Mouse (Mus musculus): ENCODE data around the gene Pdcd11. TPM values are rescaled to one million over a fixed set of nuclear protein-coding genes. Genes with fewer than 3 reads are reported as not detected.

The Pdcd11 gene
- polyA plus RNA-seq, 1 experiment from 2014 or later, result 5.7 TPM

- peaks cover 15% of the 10 kb centered on the region for H3K36me3 ChIP-seq
- H3K9ac ChIP-seq, result peak within 1 kb of the TSS; percentile 94
- peak within 1 kb of the TSS; percentile 77 for H3K4me2 ChIP-seq
- H3K9me3 ChIP-seq, result no peaks in the 10 kb centered on the region
- WGBS, result 11% methylated on average over 49 of the region's 49 CpGs
- peak within 1 kb of the TSS; percentile 99 for H3K4me3 ChIP-seq
- no peaks in the 10 kb centered on the region for H3K27me3 ChIP-seq
- peaks cover 16% of the 10 kb centered on the region for H3K4me1 ChIP-seq (replicated peaks)
- peak; percentile 82 for ATAC-seq (ENCODE audit: low read depth)
- H3K27ac ChIP-seq (replicated peaks), result peak within 1 kb of the TSS; percentile 93
These were observed 23.3 kb upstream of the Pdcd11 start, which contains the start of gene Taf5 for GRCm38 (mm10) chr19:47067096-47067882. Gene Taf5, plus strand, starts transcription at chr19:47067746.

- H3K9me3 ChIP-seq, result no peaks in the 10 kb centered on the region
- H3K27me3 ChIP-seq, result no peaks in the 10 kb centered on the region
- peak overlapping the region; percentile 94 for H3K9ac ChIP-seq
- peak overlapping the region; percentile 77 for H3K4me2 ChIP-seq
- peak; percentile 93 for ATAC-seq (ENCODE audit: low read depth)
- peaks cover 16% of the 10 kb centered on the region for H3K4me1 ChIP-seq (replicated peaks)
- WGBS, result under 1% methylated on average over 72 of the region's 72 CpGs
- H3K27ac ChIP-seq (replicated peaks), result peak overlapping the region; percentile 93
- peaks cover 23% of the 10 kb centered on the region for H3K36me3 ChIP-seq
- peak overlapping the region; percentile 99 for H3K4me3 ChIP-seq
These were observed 22.5 kb upstream of the Pdcd11 start for GRCm38 (mm10) chr19:47067924-47068611.

- 90% methylated on average over 3 of the region's 3 CpGs for WGBS
- ATAC-seq (ENCODE audit: low read depth), result no peak
These were observed 2.3 kb upstream of the Pdcd11 start for GRCm38 (mm10) chr19:47088226-47088625.

GRCm38 (mm10) chr19:47089718-47090525, 646 bp upstream of the Pdcd11 start:
- 2% methylated on average over 36 of the region's 36 CpGs for WGBS
- no peaks in the 10 kb centered on the region for H3K27me3 ChIP-seq
- peak overlapping the region; percentile 97 for H3K9ac ChIP-seq
- peak; percentile 72 for ATAC-seq (ENCODE audit: low read depth)
- peaks cover 38% of the 10 kb centered on the region for H3K36me3 ChIP-seq
- H3K4me3 ChIP-seq, result peak overlapping the region; percentile 90
- H3K27ac ChIP-seq (replicated peaks), result peak overlapping the region; percentile 91
- no peaks in the 10 kb centered on the region for H3K9me3 ChIP-seq
- H3K4me1 ChIP-seq (replicated peaks), result peaks cover 23% of the 10 kb centered on the region
- peak overlapping the region; percentile 94 for H3K4me2 ChIP-seq

More at GRCm38 (mm10) chr19:47088226-47088625, 2.3 kb upstream of the Pdcd11 start:
- Histone ChIP-seq H3K36me3 (peaks cover 40% of the 10 kb centered on the region), H3K27me3 (no peaks in the 10 kb centered on the region), H3K4me2 (no peak overlapping the region), H3K4me3 (no peak overlapping the region), H3K27ac (replicated peaks) (no peak overlapping the region), H3K4me1 (replicated peaks) (peaks cover 23% of the 10 kb centered on the region), H3K9ac (no peak overlapping the region), H3K9me3 (no peaks in the 10 kb centered on the region)

- Histone ChIP-seq H3K36me3 (peaks cover 99% of the 10 kb centered on the region), H3K27me3 (no peaks in the 10 kb centered on the region), H3K4me3 (no peak overlapping the region), H3K9me3 (no peaks in the 10 kb centered on the region), H3K9ac (no peak overlapping the region), H3K27ac (replicated peaks) (no peak overlapping the region), H3K4me1 (replicated peaks) (no peaks in the 10 kb centered on the region), H3K4me2 (no peak overlapping the region)
- ATAC-seq (ENCODE audit: low read depth), result no peak
- 94% methylated on average over 5 of the region's 5 CpGs for WGBS
These were observed 10.5 kb downstream of the Pdcd11 start for GRCm38 (mm10) chr19:47101080-47101479.

GRCm38 (mm10) chr19:47104641-47105271, 14.2 kb downstream of the Pdcd11 start:
- Histone ChIP-seq H3K9ac (no peak overlapping the region), H3K4me2 (no peak overlapping the region), H3K36me3 (peaks cover 100% of the 10 kb centered on the region), H3K27ac (replicated peaks) (no peak overlapping the region), H3K4me1 (replicated peaks) (no peaks in the 10 kb centered on the region), H3K27me3 (no peaks in the 10 kb centered on the region), H3K9me3 (no peaks in the 10 kb centered on the region), H3K4me3 (no peak overlapping the region)
- WGBS, result 96% methylated on average over 9 of the region's 9 CpGs
- no peak for ATAC-seq (ENCODE audit: low read depth)

GRCm38 (mm10) chr19:47118634-47119033, 28.1 kb downstream of the Pdcd11 start:
- no peak overlapping the region for H3K4me2 ChIP-seq
- no peaks in the 10 kb centered on the region for H3K9me3 ChIP-seq
- no peak overlapping the region for H3K9ac ChIP-seq
- ATAC-seq (ENCODE audit: low read depth), result no peak
- 89% methylated on average over 2 of the region's 2 CpGs for WGBS
- no peak overlapping the region for H3K27ac ChIP-seq (replicated peaks)
- peaks cover 77% of the 10 kb centered on the region for H3K36me3 ChIP-seq
- no peaks in the 10 kb centered on the region for H3K27me3 ChIP-seq
- no peak overlapping the region for H3K4me3 ChIP-seq
- H3K4me1 ChIP-seq (replicated peaks), result no peaks in the 10 kb centered on the region

- Histone ChIP-seq H3K27me3 (no peaks in the 10 kb centered on the region), H3K4me1 (replicated peaks) (no peaks in the 10 kb centered on the region), H3K9ac (no peak overlapping the region), H3K4me2 (no peak overlapping the region), H3K36me3 (peaks cover 76% of the 10 kb centered on the region), H3K9me3 (no peaks in the 10 kb centered on the region), H3K4me3 (no peak overlapping the region), H3K27ac (replicated peaks) (no peak overlapping the region)
- 49% methylated on average over 4 of the region's 4 CpGs for WGBS
- ATAC-seq (ENCODE audit: low read depth), result no peak
These were observed 30.5 kb downstream of the Pdcd11 start for GRCm38 (mm10) chr19:47121054-47121453.

GRCm38 (mm10) chr19:47122802-47123201, 32.2 kb downstream of the Pdcd11 start:
- WGBS, result 29% methylated on average over 2 of the region's 2 CpGs
- H3K36me3 ChIP-seq, result peaks cover 77% of the 10 kb centered on the region
- H3K4me1 ChIP-seq (replicated peaks), result no peaks in the 10 kb centered on the region
- H3K27me3 ChIP-seq, result no peaks in the 10 kb centered on the region
- no peak for ATAC-seq (ENCODE audit: low read depth)
- no peak overlapping the region for H3K27ac ChIP-seq (replicated peaks)
- H3K9me3 ChIP-seq, result no peaks in the 10 kb centered on the region
- no peak overlapping the region for H3K4me2 ChIP-seq
- no peak overlapping the region for H3K9ac ChIP-seq
- no peak overlapping the region for H3K4me3 ChIP-seq

GRCm38 (mm10) chr19:47128164-47128563, 37.6 kb downstream of the Pdcd11 start:
- Histone ChIP-seq H3K4me3 (no peak overlapping the region), H3K9me3 (no peaks in the 10 kb centered on the region), H3K27me3 (no peaks in the 10 kb centered on the region), H3K36me3 (peaks cover 94% of the 10 kb centered on the region), H3K9ac (no peak overlapping the region), H3K4me2 (no peak overlapping the region), H3K27ac (replicated peaks) (no peak overlapping the region), H3K4me1 (replicated peaks) (no peaks in the 10 kb centered on the region)
- 98% methylated on average over 10 of the region's 10 CpGs for WGBS
- no peak for ATAC-seq (ENCODE audit: low read depth)

- Histone ChIP-seq H3K9ac (no peak overlapping the region), H3K4me3 (no peak overlapping the region), H3K27ac (replicated peaks) (no peak overlapping the region), H3K9me3 (no peaks in the 10 kb centered on the region), H3K4me1 (replicated peaks) (no peaks in the 10 kb centered on the region), H3K36me3 (peaks cover 96% of the 10 kb centered on the region), H3K4me2 (no peak overlapping the region), H3K27me3 (no peaks in the 10 kb centered on the region)
- WGBS, result 91% methylated on average over 11 of the region's 11 CpGs
- ATAC-seq (ENCODE audit: low read depth), result no peak
These were observed 38.3 kb downstream of the Pdcd11 start for GRCm38 (mm10) chr19:47128835-47129234.
